In genomic region chr6:64964664-64965063, GRCm38 (mm10) we compare ENCODE assay signal across 22 mouse cellular contexts.
DNase-seq lines count a peak whose midpoint lies in the region; ATAC-seq and TF ChIP-seq lines count a peak whose summit lies in the region.
"Had no signal": no experiment of that assay in that cellular context is flagged by ENCODE, and none has a peak within 500 bp of the region (broad histone marks: within the 10 kb centered on the region; RNA-seq: fewer than 3 reads in every experiment).

No protein-coding gene starts in this region.

- no peak for TF ChIP-seq EP300 in CH12.LX (IDR thresholded peaks at IDR 0.05; ENCODE audit: low read length)

- H3K4me3 ChIP-seq in CH12.LX (replicated peaks in 1 of 3; ENCODE audit: low read depth in 2 of 3, low read length in 2 of 3, poor library complexity in 1 of 3) = no peak overlapping the region

- no peak for TF ChIP-seq CTCF in CH12.LX (conservative IDR thresholded peaks at IDR 0.05 in 1 of 2, IDR thresholded peaks at IDR 0.05 in 1 of 2; ENCODE audit: low read depth in 2 of 2, low read length in 2 of 2)

- H3K27ac ChIP-seq in CH12.LX (ENCODE audit: insufficient read depth, low read depth) = no peak overlapping the region

- 0 out of 2 replicates have a peak, but pooled peaks have one; percentile 11 for ATAC-seq in common myeloid progenitor, adult 5-6 weeks (replicated peaks; ENCODE audit: low read depth, poor library complexity, severe bottlenecking)
- ATAC-seq in megakaryocyte progenitor cell, adult 5-6 weeks (replicated peaks; ENCODE audit: poor library complexity) = peak; percentile 54
- ATAC-seq in megakaryocyte-erythroid progenitor cell, adult 5-6 weeks (replicated peaks; ENCODE audit: low FRiP score, low TSS enrichment, poor library complexity, severe bottlenecking) = peak; percentile 64
- ATAC-seq: activated CD4-positive, CD25-positive, alpha-beta regulatory T cell, adult 4 months; CD4-positive, CD25-positive, alpha-beta regulatory T cell, adult 4 months; Patski had no signal

- no peaks in the 10 kb centered on the region for H3K36me3 ChIP-seq in CH12.LX (replicated peaks in 1 of 2; ENCODE audit: control insufficient read depth in 1 of 2, insufficient read depth in 1 of 2, low read length in 1 of 2)
- H3K36me3 ChIP-seq: G1E had no signal

- TF ChIP-seq RAD21 in CH12.LX (IDR thresholded peaks at IDR 0.05; ENCODE audit: low read depth, low read length) = no peak

- no peaks in the 10 kb centered on the region for H3K79me2 ChIP-seq in CH12.LX (replicated peaks; ENCODE audit: control insufficient read depth, extremely low read depth, insufficient read depth, poor library complexity, severe bottlenecking)

- no peaks in the 10 kb centered on the region for H3K27me3 ChIP-seq in CH12.LX (replicated peaks)

- H3K9me3 ChIP-seq in CH12.LX (replicated peaks; ENCODE audit: low read length) = no peaks in the 10 kb centered on the region

- DNase-seq in CH12.LX (ENCODE audit: extremely low read depth) = no peak
- DNase-seq in adrenal gland, adult 2 months = no peak
- DNase-seq in lung, postnatal 25 days (ENCODE audit: low spot score) = no peak
- no peak for DNase-seq in retina, postnatal 1 day
- no peak for DNase-seq in thymus, postnatal 25 days
- DNase-seq: adrenal gland, adult 8-10 months; adrenal gland, postnatal 10 days; adrenal gland, postnatal 14 days; adrenal gland, postnatal 25 days; adrenal gland, postnatal 36 days; B cell, adult 2 months; cerebellum, adult 11 months; cerebellum, adult 11-12 months; cerebellum, adult 18-20 months; cerebellum, adult 2 months had no signal

- dilution Hi-C loops in CH12.LX (cut with MboI; ENCODE audit: extremely low pct_ligation_motif_present, extremely low pct_unique_long_range_greater_than_20kb, low sequenced_read_pairs) = no loop called here

- no peak overlapping the region for H3K9ac ChIP-seq in CH12.LX (ENCODE audit: insufficient read depth, low read depth)

- in situ Hi-C loops in CH12.LX (cut with MboI; ENCODE audit: low pct_ligation_motif_present, low pct_unique_long_range_greater_than_20kb, low sequenced_read_pairs) = no loop called here

- no peaks in the 10 kb centered on the region for H3K4me1 ChIP-seq in CH12.LX (ENCODE audit: control insufficient read depth in 1 of 2, insufficient read depth in 2 of 2)

- H3K4me2 ChIP-seq in CH12.LX (ENCODE audit: insufficient read depth, low read depth, poor library complexity, severe bottlenecking) = peak overlapping the region; percentile 21; the same call in 1 of the 2 replicates

- no peak for TF ChIP-seq POLR2A in CH12.LX (IDR thresholded peaks at IDR 0.05; ENCODE audit: low read depth, low read length)

TF ChIP-seq in CH12.LX, 34 proteins besides CTCF, POLR2A, EP300 and RAD21:
- TF ChIP-seq UBTF (IDR thresholded peaks at IDR 0.05; ENCODE audit: low read depth, low read length) = no peak
- TF ChIP-seq NRF1 (IDR thresholded peaks at IDR 0.05; ENCODE audit: low read depth, low read length) = no peak
- no peak for TF ChIP-seq POLR2AphosphoS2 (IDR thresholded peaks at IDR 0.05; ENCODE audit: low read depth, low read length)
- TF ChIP-seq KAT2A (IDR thresholded peaks at IDR 0.05; ENCODE audit: insufficient replicate concordance, low read length) = no peak

Comparison
In these comparisons a context has a peak if more than half of its experiments do, and no peak if none do; other contexts are left out.
1. ATAC-seq: peak in every context shown above with its lines; median percentile 64 in megakaryocyte-erythroid progenitor cell, adult 5-6 weeks; 54 in megakaryocyte progenitor cell, adult 5-6 weeks; 11 in common myeloid progenitor, adult 5-6 weeks.